Mouse (Mus musculus) small intestine, adult 2 months (tissue): ENCODE results near the gene C3.

Source experiments
- CTCF ChIP-seq: fragments of 200-500 bp; IDR thresholded peaks from 2 replicates; pipeline ENCODE4 v1.5.1; 2012; ENCODE audit warnings: low read depth, mild to moderate bottlenecking, control low read depth, inconsistent platforms, low read length, moderate library complexity, mixed read lengths; ENCODE audit not compliant: insufficient replicate concordance, insufficient read length; ENCODE audit errors: extremely low read depth
- POLR2A ChIP-seq: fragments of 200-500 bp; IDR thresholded peaks from 2 replicates; pipeline ENCODE4 v1.6.1; 2012; ENCODE audit warnings: low read depth, mild to moderate bottlenecking, control low read depth, inconsistent platforms, low read length, moderate library complexity

DNA sequence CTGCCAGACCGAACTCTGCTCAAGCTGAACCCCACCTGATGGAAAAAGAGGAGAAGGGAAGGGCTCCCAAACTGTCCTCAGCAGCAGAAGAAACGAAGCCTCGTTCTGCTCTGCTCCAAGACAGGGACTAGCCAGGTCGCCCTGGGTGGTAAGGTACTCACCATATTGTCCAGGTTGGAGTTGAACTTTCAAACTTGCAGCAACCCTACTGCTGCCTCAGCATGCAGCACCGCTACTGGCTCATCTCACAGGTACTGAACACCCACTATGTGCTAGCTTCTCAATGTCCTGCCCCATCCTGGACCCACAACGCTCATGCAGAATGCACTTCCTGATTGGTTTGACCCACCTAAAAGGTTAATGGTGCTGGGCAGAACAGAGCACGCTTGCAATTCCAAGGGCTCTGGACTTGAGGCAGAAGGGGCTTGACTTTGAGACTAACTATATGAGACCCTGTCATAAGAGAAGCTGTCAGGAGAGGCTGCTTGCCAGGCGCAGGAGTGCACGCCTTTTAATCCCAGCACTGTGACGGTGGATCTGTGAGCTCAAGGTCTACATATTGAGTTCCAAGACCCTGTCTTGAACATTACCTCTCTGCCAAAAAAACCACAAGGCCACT is 17.5 kb upstream of the C3 start:
- no peak for TF ChIP-seq CTCF
- TF ChIP-seq POLR2A = no peak
